Mouse (Mus musculus): ENCODE measurements at regions not wholly inside any gene's neighbourhood (a gene's known extent, or its start where the extent isn't known, plus 50 kb on each side); places are given as distances from the start of the nearest gene placed in this dataset.
"Not testable (repeated sequence)": the region's sequence is repeated elsewhere in the genome, so short reads cannot be mapped to it uniquely, and the experiment has no call there.

DNA sequence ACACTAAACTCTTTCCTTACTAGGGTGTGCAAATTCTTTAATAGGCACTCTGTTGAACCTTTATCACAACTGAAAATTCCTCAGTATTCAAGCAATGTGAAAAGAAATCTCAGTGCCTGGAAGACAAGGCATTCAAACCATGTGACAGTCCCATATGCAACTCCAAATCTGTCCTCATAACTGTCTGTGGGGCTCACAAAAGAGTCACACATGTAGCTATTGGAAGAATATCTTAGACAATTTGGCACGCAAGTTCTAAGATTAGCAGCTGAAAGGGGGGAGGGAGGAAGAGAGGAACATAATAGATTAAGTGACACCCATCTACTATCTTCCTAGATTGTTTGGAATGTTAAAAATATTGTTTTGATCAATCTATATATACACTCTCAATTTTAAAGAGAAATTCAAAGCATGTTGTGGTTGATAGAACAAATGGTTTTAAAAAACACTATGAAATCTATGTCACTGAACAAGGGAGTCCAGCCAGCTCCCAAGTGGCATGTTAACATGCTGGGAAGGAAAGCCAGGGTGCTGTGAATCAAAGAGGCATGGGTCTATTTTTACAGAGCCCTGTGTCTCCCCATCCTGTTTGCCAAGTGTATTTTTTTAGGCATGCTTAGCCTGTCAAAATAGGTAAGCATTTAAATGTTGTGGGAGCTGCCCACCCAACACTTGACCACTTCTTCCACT lies 177.7 kb upstream of the Zfp770 start:
- H3K27me3 ChIP-seq (ENCODE audit: control insufficient read depth, insufficient read depth, low read length): no peaks in the 10 kb centered on the region
- H3K4me1 ChIP-seq (ENCODE audit: control insufficient read depth, insufficient read depth, low read length): no peaks in the 10 kb centered on the region
- no peak overlapping the region for H3K4me3 ChIP-seq (ENCODE audit: control insufficient read depth, low read depth, low read length)
- no peak overlapping the region for H3K27ac ChIP-seq (ENCODE audit: control insufficient read depth, insufficient read depth, low read depth, low read length)
- no peaks in the 10 kb centered on the region for H3K36me3 ChIP-seq (ENCODE audit: control insufficient read depth, insufficient read depth, low read length)
- TF ChIP-seq POLR2A (IDR thresholded peaks at IDR 0.05; ENCODE audit: control insufficient read depth, low read depth, low read length) (no peak), CTCF (IDR thresholded peaks at IDR 0.05; ENCODE audit: control insufficient read depth, insufficient read depth, insufficient replicate concordance, low read depth, low read length) (no peak)

DNA sequence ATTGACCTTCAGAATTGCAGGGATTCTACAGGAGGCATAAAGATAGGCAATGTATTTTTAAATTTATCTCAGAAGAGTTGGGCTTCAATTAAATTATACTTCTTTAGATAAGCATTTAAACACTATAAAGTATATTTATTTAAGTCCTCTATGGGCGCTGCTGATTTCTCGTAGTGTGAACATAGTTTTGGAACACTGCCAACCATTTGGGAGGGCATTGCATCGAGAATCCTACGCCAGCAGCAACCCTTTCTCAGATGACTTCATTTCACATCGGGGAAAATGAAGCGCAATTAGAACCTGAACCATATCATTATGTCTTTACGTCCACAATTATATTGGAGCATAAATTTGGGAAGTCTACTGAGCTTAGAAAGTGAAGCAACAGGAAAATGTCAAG lies 172.2 kb upstream of the Zfp770 start:
- Histone ChIP-seq H3K36me3 (ENCODE audit: control insufficient read depth, insufficient read depth, low read length) (no peaks in the 10 kb centered on the region), H3K27ac (ENCODE audit: control insufficient read depth, insufficient read depth, low read depth, low read length) (no peak overlapping the region), H3K27me3 (ENCODE audit: control insufficient read depth, insufficient read depth, low read length) (no peaks in the 10 kb centered on the region), H3K4me3 (ENCODE audit: control insufficient read depth, low read depth, low read length) (no peak overlapping the region), H3K4me1 (ENCODE audit: control insufficient read depth, insufficient read depth, low read length) (no peaks in the 10 kb centered on the region)
- TF ChIP-seq POLR2A (IDR thresholded peaks at IDR 0.05; ENCODE audit: control insufficient read depth, low read depth, low read length): no peak

GRCm38 (mm10) chr2:114353876-114354275 lies 152.6 kb upstream of the Zfp770 start:
- H3K27ac ChIP-seq (ENCODE audit: control insufficient read depth, insufficient read depth, low read depth, low read length); H3K4me1 ChIP-seq (ENCODE audit: control insufficient read depth, insufficient read depth, low read length); H3K36me3 ChIP-seq (ENCODE audit: control insufficient read depth, insufficient read depth, low read length); H3K27me3 ChIP-seq (ENCODE audit: control insufficient read depth, insufficient read depth, low read length): not testable (repeated sequence)
- peak overlapping the region; percentile 38; the same call in 1 of the 2 replicates for H3K4me3 ChIP-seq (ENCODE audit: control insufficient read depth, low read depth, low read length)

GRCm38 (mm10) chr2:114340578-114341293 lies 139.5 kb upstream of the Zfp770 start:
- no peaks in the 10 kb centered on the region for H3K27me3 ChIP-seq (ENCODE audit: control insufficient read depth, insufficient read depth, low read length)
- TF ChIP-seq CTCF (IDR thresholded peaks at IDR 0.05; ENCODE audit: control insufficient read depth, insufficient read depth, insufficient replicate concordance, low read depth, low read length): no peak
- TF ChIP-seq POLR2A (IDR thresholded peaks at IDR 0.05; ENCODE audit: control insufficient read depth, low read depth, low read length): no peak
- H3K27ac ChIP-seq (ENCODE audit: control insufficient read depth, insufficient read depth, low read depth, low read length): no peak overlapping the region
- no peaks in the 10 kb centered on the region for H3K4me1 ChIP-seq (ENCODE audit: control insufficient read depth, insufficient read depth, low read length)
- H3K36me3 ChIP-seq (ENCODE audit: control insufficient read depth, insufficient read depth, low read length): no peaks in the 10 kb centered on the region
- no peak overlapping the region for H3K4me3 ChIP-seq (ENCODE audit: control insufficient read depth, low read depth, low read length)

- no peaks in the 10 kb centered on the region for H3K36me3 ChIP-seq (ENCODE audit: control insufficient read depth, insufficient read depth, low read length)
- H3K4me1 ChIP-seq (ENCODE audit: control insufficient read depth, insufficient read depth, low read length): no peaks in the 10 kb centered on the region
- no peak overlapping the region for H3K4me3 ChIP-seq (ENCODE audit: control insufficient read depth, low read depth, low read length)
- TF ChIP-seq POLR2A (IDR thresholded peaks at IDR 0.05; ENCODE audit: control insufficient read depth, low read depth, low read length) (no peak), CTCF (IDR thresholded peaks at IDR 0.05; ENCODE audit: control insufficient read depth, insufficient read depth, insufficient replicate concordance, low read depth, low read length) (no peak)
- no peak overlapping the region for H3K27ac ChIP-seq (ENCODE audit: control insufficient read depth, insufficient read depth, low read depth, low read length)
- no peaks in the 10 kb centered on the region for H3K27me3 ChIP-seq (ENCODE audit: control insufficient read depth, insufficient read depth, low read length)
These were observed 100.5 kb upstream of the Zfp770 start for GRCm38 (mm10) chr2:114301746-114302145.

DNA sequence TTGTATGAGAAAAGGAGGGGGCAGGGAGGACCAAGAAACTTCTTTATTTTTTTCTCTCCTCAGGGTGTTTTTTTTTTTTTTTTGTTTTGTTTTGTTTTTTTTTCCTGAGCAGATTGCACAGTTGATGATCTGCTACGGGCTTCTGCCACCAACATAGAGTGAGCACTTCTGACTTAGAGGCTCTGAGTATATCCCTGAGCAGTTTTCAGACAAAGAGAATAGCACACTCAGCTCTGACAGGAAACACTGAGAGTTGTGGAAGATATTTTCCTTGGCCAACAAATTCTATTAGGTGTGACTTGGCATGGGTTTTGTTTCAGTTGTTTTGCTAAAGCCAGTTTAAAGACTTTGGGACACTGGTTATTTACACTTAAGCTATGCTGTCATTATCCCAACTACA lies 93.8 kb upstream of the Zfp770 start:
- Histone ChIP-seq H3K27me3 (ENCODE audit: control insufficient read depth, insufficient read depth, low read length) (no peaks in the 10 kb centered on the region), H3K4me1 (ENCODE audit: control insufficient read depth, insufficient read depth, low read length) (no peaks in the 10 kb centered on the region), H3K36me3 (ENCODE audit: control insufficient read depth, insufficient read depth, low read length) (no peaks in the 10 kb centered on the region), H3K27ac (ENCODE audit: control insufficient read depth, insufficient read depth, low read depth, low read length) (no peak overlapping the region), H3K4me3 (ENCODE audit: control insufficient read depth, low read depth, low read length) (no peak overlapping the region)
- TF ChIP-seq CTCF (IDR thresholded peaks at IDR 0.05; ENCODE audit: control insufficient read depth, insufficient read depth, insufficient replicate concordance, low read depth, low read length): no peak
- TF ChIP-seq POLR2A (IDR thresholded peaks at IDR 0.05; ENCODE audit: control insufficient read depth, low read depth, low read length): no peak

GRCm38 (mm10) chr2:114291387-114291786 lies 90.1 kb upstream of the Zfp770 start:
- no peak overlapping the region for H3K27ac ChIP-seq (ENCODE audit: control insufficient read depth, insufficient read depth, low read depth, low read length)
- H3K4me3 ChIP-seq (ENCODE audit: control insufficient read depth, low read depth, low read length): no peak overlapping the region
- H3K4me1 ChIP-seq (ENCODE audit: control insufficient read depth, insufficient read depth, low read length): no peaks in the 10 kb centered on the region
- TF ChIP-seq POLR2A (IDR thresholded peaks at IDR 0.05; ENCODE audit: control insufficient read depth, low read depth, low read length) (no peak), CTCF (IDR thresholded peaks at IDR 0.05; ENCODE audit: control insufficient read depth, insufficient read depth, insufficient replicate concordance, low read depth, low read length) (no peak)
- no peaks in the 10 kb centered on the region for H3K27me3 ChIP-seq (ENCODE audit: control insufficient read depth, insufficient read depth, low read length)
- no peaks in the 10 kb centered on the region for H3K36me3 ChIP-seq (ENCODE audit: control insufficient read depth, insufficient read depth, low read length)
